Mouse (Mus musculus): ENCODE measurements around the gene Gm21882. TPM values are rescaled to one million over a fixed set of nuclear protein-coding genes. Genes with fewer than 3 reads are reported as not detected.
"Not testable (repeated sequence)": the region's sequence is repeated elsewhere in the genome, so short reads cannot be mapped to it uniquely, and the experiment has no call there.

The Gm21882 gene
- polyA plus RNA-seq (2016; fragmentation: Nextera tagmentation; extraction: Ambion mirVana), result not detected in 2 replicates

- H3K36me3 ChIP-seq; H3K9me3 ChIP-seq (replicated peaks); H3K4me3 ChIP-seq; H3K27me3 ChIP-seq (replicated peaks); H3K27ac ChIP-seq (ENCODE audit: poor library complexity, severe bottlenecking); H3K4me1 ChIP-seq (replicated peaks); H3K4me2 ChIP-seq; H3K9ac ChIP-seq; ATAC-seq (ENCODE audit: insufficient number of reproducible peaks, low FRiP score): not testable (repeated sequence)
- WGBS, result no CpG with 5 or more reads among the region's 1 CpGs
Measured at GRCm38 (mm10) chrY:40381423-40381822, at the start of gene Gm21882. TSS of gene Gm21882 (minus strand) at chrY:40381523.

Other genes with a start within 250 kb of the Gm21882 start
- not detected in 2 replicates for gene Gm21865, start 64.6 kb downstream of the Gm21882 start, polyA plus RNA-seq (2016; fragmentation: Nextera tagmentation; extraction: Ambion mirVana)

Data from heart, embryonic 12.5 days (tissue).